Mouse (Mus musculus) C2C12 (cell line): ENCODE measurements around the gene Nhsl2.

Experiments used
- CEBPB ChIP-seq: IDR thresholded peaks from one replicate; pipeline ENCODE4 v1.6.1; 2011; ENCODE audit warnings: low read depth, mild to moderate bottlenecking, control low read depth, moderate library complexity
- CTCF ChIP-seq: IDR thresholded peaks from one replicate; pipeline ENCODE4 v1.5.1; 2011; ENCODE audit not compliant: control insufficient read depth, insufficient read depth, insufficient read length
- MAX ChIP-seq: IDR thresholded peaks from one replicate; pipeline ENCODE4 v1.6.1; 2011; ENCODE audit warnings: mild to moderate bottlenecking, control low read depth
- MYOG ChIP-seq: IDR thresholded peaks from one replicate; pipeline ENCODE4 v1.6.1; 2011; ENCODE audit not compliant: control insufficient read depth, insufficient read length; ENCODE audit errors: extremely low read depth
- USF1 ChIP-seq: IDR thresholded peaks from one replicate; pipeline ENCODE4 v1.6.1; 2011; ENCODE audit warnings: low read depth, mild to moderate bottlenecking, control low read depth, moderate library complexity

DNA sequence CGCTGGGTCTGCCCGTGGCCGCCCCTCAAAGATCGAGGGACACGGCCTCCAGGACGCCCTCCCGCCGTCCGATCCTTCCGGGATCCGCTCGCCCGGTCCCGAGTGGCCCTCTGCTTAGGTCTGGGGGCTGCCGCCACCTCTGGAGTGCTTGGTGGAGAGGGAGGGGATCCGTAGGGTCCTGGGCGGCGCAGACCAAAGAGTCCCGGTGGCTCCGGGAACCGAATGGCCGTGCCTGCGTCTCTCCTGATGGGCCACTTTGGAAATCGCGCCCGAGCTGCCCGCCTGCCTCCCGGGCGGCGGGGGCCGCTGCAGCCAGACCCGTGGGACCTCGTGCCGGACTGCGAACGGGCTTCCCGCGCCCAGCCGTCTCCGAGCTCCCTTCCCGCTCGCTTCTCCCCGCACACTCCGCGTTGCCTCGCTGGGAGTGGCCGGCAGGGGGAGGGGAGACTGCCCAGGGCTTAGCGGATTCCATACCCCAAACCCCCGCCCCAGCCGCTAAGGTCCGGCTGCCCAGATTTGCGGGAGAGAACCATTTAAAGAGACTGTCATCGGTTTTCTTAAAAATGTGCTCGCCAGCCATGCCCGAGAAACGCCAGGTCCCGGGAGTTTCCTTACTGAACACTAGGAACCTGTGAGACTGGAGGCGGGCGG is 841 bp downstream of the Nhsl2 start:
- no peak for TF ChIP-seq CTCF
- TF ChIP-seq MAX: no peak
- TF ChIP-seq USF1: no peak
- TF ChIP-seq MYOG: no peak
- TF ChIP-seq CEBPB: no peak
